Mouse (Mus musculus): ENCODE measurements around the gene Cenpe. TPM values are rescaled to one million over a fixed set of nuclear protein-coding genes. Genes with fewer than 3 reads are reported as not detected.
A peak's percentile ranks its signal among the peaks of the same experiment; 100 is the strongest.

Gene Cenpe
- polyA plus RNA-seq, 1 experiment from 2014 or later = 46.7 TPM

- no peak overlapping the region for H3K9ac ChIP-seq (ENCODE audit: low read depth, low read length)
- WGBS = 90% methylated on average over 1 of the region's 1 CpGs
- no peak for ATAC-seq (ENCODE audit: low FRiP score, low TSS enrichment)
- no peaks in the 10 kb centered on the region for H3K27me3 ChIP-seq (ENCODE audit: control insufficient read depth, insufficient read depth, low read length)
- H3K9me3 ChIP-seq (ENCODE audit: control insufficient read depth, low read length) = no peaks in the 10 kb centered on the region
- H3K4me1 ChIP-seq (ENCODE audit: control insufficient read depth, insufficient read depth, low read length) = no peaks in the 10 kb centered on the region
- no peak overlapping the region for H3K27ac ChIP-seq (ENCODE audit: low read depth, low read length)
- H3K4me2 ChIP-seq (replicated peaks; ENCODE audit: low read depth, low read length) = no peak overlapping the region
- no peak overlapping the region for H3K4me3 ChIP-seq (ENCODE audit: low read length)
- H3K36me3 ChIP-seq (ENCODE audit: control insufficient read depth, insufficient read depth, low read length) = no peaks in the 10 kb centered on the region
Measured at GRCm38 (mm10) chr3:135289148-135289547, 76.8 kb downstream of the Cenpe start.

GRCm38 (mm10) chr3:135290249-135290894 lies 78.0 kb downstream of the Cenpe start:
- WGBS = 99% methylated on average over 7 of the region's 7 CpGs
- Histone ChIP-seq H3K4me1 (ENCODE audit: control insufficient read depth, insufficient read depth, low read length) (no peaks in the 10 kb centered on the region), H3K36me3 (ENCODE audit: control insufficient read depth, insufficient read depth, low read length) (no peaks in the 10 kb centered on the region), H3K4me3 (ENCODE audit: low read length) (no peak overlapping the region), H3K9me3 (ENCODE audit: control insufficient read depth, low read length) (no peaks in the 10 kb centered on the region), H3K4me2 (replicated peaks; ENCODE audit: low read depth, low read length) (no peak overlapping the region), H3K27ac (ENCODE audit: low read depth, low read length) (no peak overlapping the region), H3K27me3 (ENCODE audit: control insufficient read depth, insufficient read depth, low read length) (no peaks in the 10 kb centered on the region), H3K9ac (ENCODE audit: low read depth, low read length) (no peak overlapping the region)
- peak; percentile 90 for ATAC-seq (ENCODE audit: low FRiP score, low TSS enrichment)

DNA sequence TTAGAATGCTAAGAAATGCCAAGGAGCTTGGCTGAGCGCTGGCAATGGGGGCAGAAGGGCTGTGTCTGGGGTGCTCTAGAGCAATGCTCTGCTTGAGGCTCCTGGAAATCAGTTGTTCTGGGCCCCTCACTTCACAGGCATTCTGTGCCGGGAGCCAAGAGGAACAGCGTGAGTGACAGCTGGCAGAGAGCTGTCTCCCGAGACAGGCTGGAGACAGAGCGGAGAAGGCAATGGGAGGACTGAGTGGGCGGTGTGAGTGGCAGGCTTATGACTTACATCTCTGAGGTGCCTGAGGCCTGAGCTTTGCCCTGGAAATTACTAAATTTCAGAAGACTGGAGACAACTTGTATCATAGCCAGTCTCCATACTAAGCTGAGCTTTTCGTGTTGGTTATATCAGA lies 81.4 kb downstream of the Cenpe start:
- Histone ChIP-seq H3K27ac (ENCODE audit: low read depth, low read length) (no peak overlapping the region), H3K9ac (ENCODE audit: low read depth, low read length) (no peak overlapping the region), H3K9me3 (ENCODE audit: control insufficient read depth, low read length) (no peaks in the 10 kb centered on the region), H3K4me1 (ENCODE audit: control insufficient read depth, insufficient read depth, low read length) (no peaks in the 10 kb centered on the region), H3K4me2 (replicated peaks; ENCODE audit: low read depth, low read length) (no peak overlapping the region), H3K36me3 (ENCODE audit: control insufficient read depth, insufficient read depth, low read length) (no peaks in the 10 kb centered on the region), H3K4me3 (ENCODE audit: low read length) (no peak overlapping the region), H3K27me3 (ENCODE audit: control insufficient read depth, insufficient read depth, low read length) (no peaks in the 10 kb centered on the region)
- WGBS = 48% methylated on average over 7 of the region's 7 CpGs
- ATAC-seq (ENCODE audit: low FRiP score, low TSS enrichment) = no peak

GRCm38 (mm10) chr3:135295559-135295958 lies 83.2 kb downstream of the Cenpe start:
- no peak for ATAC-seq (ENCODE audit: low FRiP score, low TSS enrichment)

DNA sequence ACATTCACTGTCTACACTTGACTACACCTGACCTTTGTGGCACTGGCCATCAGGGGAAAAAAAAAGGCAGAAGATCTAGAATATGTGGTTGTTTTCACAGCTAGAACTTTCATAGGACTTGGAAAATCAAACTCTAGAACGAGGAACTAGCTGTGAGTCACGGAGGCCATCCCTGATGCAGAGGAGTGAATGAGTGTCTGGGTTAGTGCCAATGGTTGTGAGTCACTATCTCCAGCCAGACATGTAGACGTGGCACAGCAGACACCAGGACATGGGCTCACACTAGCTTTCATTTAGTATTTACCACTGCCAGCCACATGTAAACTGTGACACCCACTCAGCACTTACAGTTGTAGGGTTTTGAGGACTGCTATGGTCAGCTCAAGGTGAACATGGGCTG lies 86.2 kb downstream of the Cenpe start:
- Histone ChIP-seq H3K4me2 (replicated peaks; ENCODE audit: low read depth, low read length) (no peak overlapping the region), H3K9me3 (ENCODE audit: control insufficient read depth, low read length) (no peaks in the 10 kb centered on the region), H3K4me3 (ENCODE audit: low read length) (no peak overlapping the region), H3K4me1 (ENCODE audit: control insufficient read depth, insufficient read depth, low read length) (no peaks in the 10 kb centered on the region), H3K27ac (ENCODE audit: low read depth, low read length) (no peak overlapping the region), H3K27me3 (ENCODE audit: control insufficient read depth, insufficient read depth, low read length) (no peaks in the 10 kb centered on the region), H3K9ac (ENCODE audit: low read depth, low read length) (no peak overlapping the region), H3K36me3 (ENCODE audit: control insufficient read depth, insufficient read depth, low read length) (no peaks in the 10 kb centered on the region)
- 78% methylated on average over 3 of the region's 3 CpGs for WGBS
- no peak for ATAC-seq (ENCODE audit: low FRiP score, low TSS enrichment)

More at GRCm38 (mm10) chr3:135295559-135295958, 83.2 kb downstream of the Cenpe start:
- Histone ChIP-seq H3K9me3 (ENCODE audit: control insufficient read depth, low read length) (no peaks in the 10 kb centered on the region), H3K27ac (ENCODE audit: low read depth, low read length) (no peak overlapping the region), H3K4me1 (ENCODE audit: control insufficient read depth, insufficient read depth, low read length) (no peaks in the 10 kb centered on the region), H3K27me3 (ENCODE audit: control insufficient read depth, insufficient read depth, low read length) (no peaks in the 10 kb centered on the region), H3K4me2 (replicated peaks; ENCODE audit: low read depth, low read length) (no peak overlapping the region), H3K36me3 (ENCODE audit: control insufficient read depth, insufficient read depth, low read length) (no peaks in the 10 kb centered on the region), H3K9ac (ENCODE audit: low read depth, low read length) (no peak overlapping the region), H3K4me3 (ENCODE audit: low read length) (no peak overlapping the region)
- WGBS = 77% methylated on average over 1 of the region's 1 CpGs

GRCm38 (mm10) chr3:135300081-135300480 lies 87.7 kb downstream of the Cenpe start:
- ATAC-seq (ENCODE audit: low FRiP score, low TSS enrichment) = no peak
- Histone ChIP-seq H3K27ac (ENCODE audit: low read depth, low read length) (no peak overlapping the region), H3K4me2 (replicated peaks; ENCODE audit: low read depth, low read length) (no peak overlapping the region), H3K27me3 (ENCODE audit: control insufficient read depth, insufficient read depth, low read length) (no peaks in the 10 kb centered on the region), H3K9ac (ENCODE audit: low read depth, low read length) (no peak overlapping the region), H3K4me1 (ENCODE audit: control insufficient read depth, insufficient read depth, low read length) (peaks cover 7% of the 10 kb centered on the region; the same call in 1 of the 2 replicates), H3K9me3 (ENCODE audit: control insufficient read depth, low read length) (no peaks in the 10 kb centered on the region), H3K36me3 (ENCODE audit: control insufficient read depth, insufficient read depth, low read length) (no peaks in the 10 kb centered on the region), H3K4me3 (ENCODE audit: low read length) (no peak overlapping the region)
- 41% methylated on average over 6 of the region's 6 CpGs for WGBS

DNA sequence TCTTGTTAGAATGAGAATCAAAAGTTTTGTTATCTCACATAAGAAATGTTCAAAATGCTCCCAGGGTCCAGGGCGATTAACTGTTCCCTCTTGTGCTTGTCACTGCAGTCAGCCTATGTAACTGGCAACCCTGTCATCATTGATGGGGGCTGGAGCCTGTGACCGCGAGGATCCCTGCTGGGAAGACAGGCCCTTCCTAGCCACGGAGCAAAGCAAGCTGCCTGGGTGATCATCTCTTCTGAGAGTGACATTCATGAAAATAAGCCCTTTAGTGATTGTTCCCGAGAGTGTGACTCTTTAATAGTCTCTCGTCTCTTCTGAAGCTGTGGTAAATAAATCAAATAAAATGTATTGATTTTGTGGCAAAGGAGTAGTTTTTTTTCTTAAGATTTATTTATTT lies 91.7 kb downstream of the Cenpe start:
- no peak overlapping the region for H3K4me3 ChIP-seq (ENCODE audit: low read length)
- H3K4me2 ChIP-seq (replicated peaks; ENCODE audit: low read depth, low read length) = no peak overlapping the region
- no peak overlapping the region for H3K27ac ChIP-seq (ENCODE audit: low read depth, low read length)
- no peak overlapping the region for H3K9ac ChIP-seq (ENCODE audit: low read depth, low read length)
- H3K9me3 ChIP-seq (ENCODE audit: control insufficient read depth, low read length) = no peaks in the 10 kb centered on the region
- H3K27me3 ChIP-seq (ENCODE audit: control insufficient read depth, insufficient read depth, low read length) = no peaks in the 10 kb centered on the region
- H3K4me1 ChIP-seq (ENCODE audit: control insufficient read depth, insufficient read depth, low read length) = peaks cover 7% of the 10 kb centered on the region; the same call in 1 of the 2 replicates
- no peaks in the 10 kb centered on the region for H3K36me3 ChIP-seq (ENCODE audit: control insufficient read depth, insufficient read depth, low read length)
- WGBS = 26% methylated on average over 6 of the region's 6 CpGs
- ATAC-seq (ENCODE audit: low FRiP score, low TSS enrichment) = no peak

DNA sequence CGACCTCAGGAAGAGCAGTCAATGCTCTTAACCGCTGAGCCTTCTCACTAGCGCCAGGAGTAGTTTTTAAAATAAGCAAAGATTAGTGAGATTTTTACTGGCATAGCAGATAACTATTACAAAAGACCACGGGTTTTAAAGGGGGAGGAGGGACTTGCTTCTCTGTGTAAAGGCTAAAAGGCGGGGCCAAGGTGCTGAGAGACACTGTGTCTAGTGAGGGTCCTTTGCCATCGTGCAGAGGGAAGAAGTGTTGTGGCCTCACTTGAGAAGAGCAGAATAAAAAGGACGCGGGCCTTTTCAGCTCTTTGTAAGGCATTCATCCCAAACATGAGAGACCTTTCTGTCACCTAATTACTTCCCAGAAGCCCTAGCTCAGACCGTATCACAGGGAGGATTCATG lies 92.2 kb downstream of the Cenpe start:
- Histone ChIP-seq H3K4me1 (ENCODE audit: control insufficient read depth, insufficient read depth, low read length) (peaks cover 7% of the 10 kb centered on the region; the same call in 1 of the 2 replicates), H3K9me3 (ENCODE audit: control insufficient read depth, low read length) (no peaks in the 10 kb centered on the region), H3K27ac (ENCODE audit: low read depth, low read length) (no peak overlapping the region), H3K4me2 (replicated peaks; ENCODE audit: low read depth, low read length) (no peak overlapping the region), H3K9ac (ENCODE audit: low read depth, low read length) (no peak overlapping the region), H3K27me3 (ENCODE audit: control insufficient read depth, insufficient read depth, low read length) (no peaks in the 10 kb centered on the region), H3K36me3 (ENCODE audit: control insufficient read depth, insufficient read depth, low read length) (no peaks in the 10 kb centered on the region), H3K4me3 (ENCODE audit: low read length) (no peak overlapping the region)
- WGBS = 26% methylated on average over 9 of the region's 9 CpGs
- ATAC-seq (ENCODE audit: low FRiP score, low TSS enrichment) = no peak

GRCm38 (mm10) chr3:135307411-135308259 lies 95.3 kb downstream of the Cenpe start, which contains the start of gene Slc9b2:
Slc9b2 (plus strand) TSS chr3:135307700.
- Histone ChIP-seq H3K4me3 (ENCODE audit: low read length) (peak within 1 kb of the TSS; percentile 37), H3K27ac (ENCODE audit: low read depth, low read length) (no peak within 1 kb of the TSS), H3K9me3 (ENCODE audit: control insufficient read depth, low read length) (no peaks in the 10 kb centered on the region), H3K4me1 (ENCODE audit: control insufficient read depth, insufficient read depth, low read length) (peaks cover 7% of the 10 kb centered on the region; the same call in 1 of the 2 replicates), H3K4me2 (replicated peaks; ENCODE audit: low read depth, low read length) (peak within 1 kb of the TSS; percentile 71), H3K27me3 (ENCODE audit: control insufficient read depth, insufficient read depth, low read length) (no peaks in the 10 kb centered on the region), H3K9ac (ENCODE audit: low read depth, low read length) (peak within 1 kb of the TSS; percentile 37; the same call in 1 of the 2 replicates), H3K36me3 (ENCODE audit: control insufficient read depth, insufficient read depth, low read length) (no peaks in the 10 kb centered on the region)
- peak; percentile 97 for ATAC-seq (ENCODE audit: low FRiP score, low TSS enrichment)
- WGBS = 8% methylated on average over 27 of the region's 28 CpGs

All from kidney, embryonic 14.5 days (tissue).